11 mouse cellular contexts compared by ENCODE assay signal in the genomic region with DNA sequence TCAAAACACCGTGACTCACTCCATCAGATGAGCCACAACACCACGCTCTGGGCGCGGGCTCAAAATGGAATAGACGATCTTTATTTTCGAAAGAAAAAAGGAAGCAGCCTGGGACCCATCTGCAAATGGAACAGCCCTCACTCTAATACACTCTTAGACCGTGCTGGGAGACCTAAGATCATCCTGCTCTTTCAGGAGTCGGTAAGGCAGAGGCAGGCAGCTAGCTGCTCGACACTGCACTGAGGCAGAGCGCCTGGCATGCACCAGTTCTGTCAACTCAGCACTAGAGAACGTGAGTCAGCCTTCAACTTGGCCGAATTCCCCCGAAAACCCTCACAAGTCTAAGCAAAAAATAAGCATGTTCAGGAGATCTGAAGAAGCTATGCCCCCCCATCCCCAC.
DNase-seq lines count a peak whose midpoint lies in the region; ATAC-seq lines count a peak whose summit lies in the region.
"Had no signal": no experiment of that assay in that cellular context is flagged by ENCODE, and none has a peak within 500 bp of the region (broad histone marks: within the 10 kb centered on the region; RNA-seq: fewer than 3 reads in every experiment).

No protein-coding gene starts in this region.

- H3K9me3 ChIP-seq in heart, embryonic 15.5 days (replicated peaks), result no peaks in the 10 kb centered on the region
- H3K9me3 ChIP-seq in heart, embryonic 11.5 days (replicated peaks; ENCODE audit: control insufficient read depth, low read length), result no peaks in the 10 kb centered on the region
- H3K9me3 ChIP-seq in hindbrain, embryonic 12.5 days (replicated peaks), result no peaks in the 10 kb centered on the region
- no peaks in the 10 kb centered on the region for H3K9me3 ChIP-seq in neural tube, embryonic 13.5 days
- H3K9me3 ChIP-seq: liver, embryonic 12.5 days had no signal

- WGBS in heart, embryonic 15.5 days, result 50% methylated on average over 13 of the region's 13 CpGs
- WGBS in heart, embryonic 11.5 days (ENCODE audit: insufficient replicate concordance), result 55% methylated on average over 13 of the region's 13 CpGs
- WGBS in hindbrain, embryonic 12.5 days, result 45% methylated on average over 13 of the region's 13 CpGs
- WGBS in neural tube, embryonic 13.5 days, result 43% methylated on average over 13 of the region's 13 CpGs

- no peak overlapping the region for H3K4me2 ChIP-seq in heart, embryonic 15.5 days
- H3K4me2 ChIP-seq in heart, embryonic 11.5 days, result no peak overlapping the region
- no peak overlapping the region for H3K4me2 ChIP-seq in hindbrain, embryonic 12.5 days (replicated peaks)
- no peak overlapping the region for H3K4me2 ChIP-seq in neural tube, embryonic 13.5 days
- H3K4me2 ChIP-seq: liver, embryonic 12.5 days had no signal

- 0 out of 2 replicates have a peak overlapping the region, but pooled peaks have one; percentile 25 for H3K27ac ChIP-seq in heart, embryonic 15.5 days
- H3K27ac ChIP-seq in heart, embryonic 11.5 days (ENCODE audit: low read depth, low read length), result no peak overlapping the region
- peak overlapping the region; percentile 60; the same call in 1 of the 2 replicates for H3K27ac ChIP-seq in hindbrain, embryonic 12.5 days
- H3K27ac ChIP-seq in neural tube, embryonic 13.5 days (replicated peaks), result no peak overlapping the region
- H3K27ac ChIP-seq: liver, embryonic 12.5 days had no signal

- DNase-seq in adrenal gland, postnatal 14 days, result peak; percentile 66
- no peak for DNase-seq in gastrocnemius, postnatal 25 days
- no peak for DNase-seq in gastrocnemius, postnatal 4 days (ENCODE audit: low spot score in 2 of 2)
- no peak for DNase-seq in ovary, postnatal 36 days (ENCODE audit: low spot score)
- DNase-seq: kidney, adult 2 months had no signal

- H3K36me3 ChIP-seq in heart, embryonic 15.5 days, result peaks cover 5% of the 10 kb centered on the region; the same call in 1 of the 2 replicates
- no peaks in the 10 kb centered on the region for H3K36me3 ChIP-seq in heart, embryonic 11.5 days (ENCODE audit: control insufficient read depth, insufficient read depth, low read length)
- H3K36me3 ChIP-seq in hindbrain, embryonic 12.5 days, result no peaks in the 10 kb centered on the region
- H3K36me3 ChIP-seq in neural tube, embryonic 13.5 days, result no peaks in the 10 kb centered on the region
- H3K36me3 ChIP-seq: liver, embryonic 12.5 days had no signal

- no peak for ATAC-seq in heart, embryonic 15.5 days (replicated peaks; ENCODE audit: insufficient number of reproducible peaks, insufficient read depth, low FRiP score, low read depth)
- no peak for ATAC-seq in heart, embryonic 11.5 days (replicated peaks; ENCODE audit: insufficient number of reproducible peaks, low FRiP score, low TSS enrichment)
- no peak for ATAC-seq in hindbrain, embryonic 12.5 days (ENCODE audit: low FRiP score)
- 0 out of 2 replicates have a peak, but pooled peaks have one; percentile 37 for ATAC-seq in neural tube, embryonic 13.5 days (ENCODE audit: low read depth)
- ATAC-seq: liver, embryonic 12.5 days had no signal

- H3K9ac ChIP-seq in heart, embryonic 15.5 days, result no peak overlapping the region
- H3K9ac ChIP-seq in heart, embryonic 11.5 days (ENCODE audit: low read depth, low read length), result no peak overlapping the region
- H3K9ac ChIP-seq in hindbrain, embryonic 12.5 days, result no peak overlapping the region
- no peak overlapping the region for H3K9ac ChIP-seq in neural tube, embryonic 13.5 days
- H3K9ac ChIP-seq: liver, embryonic 12.5 days had no signal

- no peaks in the 10 kb centered on the region for H3K27me3 ChIP-seq in heart, embryonic 15.5 days
- H3K27me3 ChIP-seq in heart, embryonic 11.5 days (ENCODE audit: control insufficient read depth, insufficient read depth, low read length), result no peaks in the 10 kb centered on the region
- H3K27me3 ChIP-seq in hindbrain, embryonic 12.5 days, result no peaks in the 10 kb centered on the region
- H3K27me3 ChIP-seq in neural tube, embryonic 13.5 days, result no peaks in the 10 kb centered on the region
- H3K27me3 ChIP-seq: CH12.LX; liver, embryonic 12.5 days had no signal

- peaks cover 50% of the 10 kb centered on the region for H3K4me1 ChIP-seq in heart, embryonic 15.5 days (replicated peaks)
- peaks cover 53% of the 10 kb centered on the region for H3K4me1 ChIP-seq in heart, embryonic 11.5 days (ENCODE audit: control insufficient read depth, insufficient read depth, low read length)
- peaks cover 44% of the 10 kb centered on the region for H3K4me1 ChIP-seq in hindbrain, embryonic 12.5 days
- peaks cover 60% of the 10 kb centered on the region for H3K4me1 ChIP-seq in neural tube, embryonic 13.5 days (replicated peaks)
- H3K4me1 ChIP-seq: liver, embryonic 12.5 days had no signal

- H3K4me3 ChIP-seq in heart, embryonic 15.5 days, result no peak overlapping the region
- no peak overlapping the region for H3K4me3 ChIP-seq in heart, embryonic 11.5 days (ENCODE audit: low read depth, low read length)
- H3K4me3 ChIP-seq in hindbrain, embryonic 12.5 days, result no peak overlapping the region
- no peak overlapping the region for H3K4me3 ChIP-seq in neural tube, embryonic 13.5 days
- H3K4me3 ChIP-seq: liver, embryonic 12.5 days had no signal

Comparison
In these comparisons a context has a peak if more than half of its experiments do, and no peak if none do; other contexts are left out.
1. H3K27ac ChIP-seq: peak in heart, embryonic 15.5 days (single experiment) and hindbrain, embryonic 12.5 days (single experiment); none in heart, embryonic 11.5 days (single experiment) and neural tube, embryonic 13.5 days (single experiment).